In the genomic region with DNA sequence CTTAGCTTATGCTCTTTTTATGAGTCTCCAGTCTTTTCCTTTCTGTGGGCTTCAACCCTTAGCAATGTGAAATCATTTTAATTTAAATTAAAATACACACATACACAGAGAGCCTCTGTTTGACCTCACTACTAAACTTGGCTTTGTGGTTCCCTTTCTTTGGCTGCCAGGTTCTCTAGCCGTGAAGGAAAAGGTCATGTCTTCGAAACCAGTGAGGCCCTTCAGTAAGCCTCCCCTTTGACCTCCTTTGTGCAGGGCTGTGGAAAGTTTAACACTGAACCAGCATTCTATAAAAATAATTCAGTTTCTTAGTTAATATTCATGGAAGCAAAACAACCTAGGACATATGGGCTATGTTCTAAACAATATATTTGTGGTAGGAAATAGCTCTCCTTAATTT, we compare ENCODE assay signal across 15 mouse cellular contexts.
"Had no signal": no experiment of that assay in that cellular context is flagged by ENCODE, and none has a peak within 500 bp of the region (broad histone marks: within the 10 kb centered on the region; RNA-seq: fewer than 3 reads in every experiment).

No protein-coding gene starts in this region.

- H3K4me3 ChIP-seq: midbrain, embryonic 10.5 days; midbrain, embryonic 12.5 days; myocyte; neural tube, embryonic 13.5 days; stomach, embryonic 15.5 days had no signal

- DNase-seq: lung, adult 18-20 months; lung, embryonic 14.5 days; lung, postnatal 10 days; lung, postnatal 4 days; midbrain, embryonic 14.5 days; right cerebral cortex, postnatal 14 days; thymus, adult 2 months; thymus, postnatal 25 days; thymus, postnatal 4 days had no signal

- H3K4me1 ChIP-seq: midbrain, embryonic 12.5 days; stomach, embryonic 15.5 days had no signal

- H3K27ac ChIP-seq: midbrain, embryonic 10.5 days; midbrain, embryonic 12.5 days; neural tube, embryonic 13.5 days; stomach, embryonic 15.5 days; stomach, postnatal 0 days had no signal
